Mouse (Mus musculus) heart, adult 11 months (tissue): ENCODE measurements around the gene Rab9.

Source experiments
- DNase-seq: peaks from one replicate; pipeline ENCODE4 v3.0.0; 2022

Rab9 gene

DNA sequence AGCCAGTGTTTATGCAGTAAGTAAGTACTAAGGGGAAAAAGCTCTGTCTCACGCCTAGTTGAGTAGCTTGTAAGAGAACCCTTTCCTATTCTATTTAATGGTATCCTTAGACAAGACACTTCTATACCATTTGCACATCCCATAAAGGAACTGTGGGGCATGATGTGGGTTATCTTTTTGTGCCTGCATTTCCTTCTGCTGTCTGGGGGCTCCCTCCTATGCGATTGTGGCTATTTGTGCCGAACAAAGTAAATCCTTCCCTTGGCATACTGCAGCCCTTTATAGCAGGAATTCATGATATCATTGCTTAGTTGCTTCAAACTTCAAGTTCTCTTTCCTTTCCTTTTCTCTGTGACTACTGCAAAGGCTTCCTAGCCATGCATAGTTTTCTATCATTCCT, 35.1 kb downstream of the Rab9 start:
- no peak for DNase-seq

DNA sequence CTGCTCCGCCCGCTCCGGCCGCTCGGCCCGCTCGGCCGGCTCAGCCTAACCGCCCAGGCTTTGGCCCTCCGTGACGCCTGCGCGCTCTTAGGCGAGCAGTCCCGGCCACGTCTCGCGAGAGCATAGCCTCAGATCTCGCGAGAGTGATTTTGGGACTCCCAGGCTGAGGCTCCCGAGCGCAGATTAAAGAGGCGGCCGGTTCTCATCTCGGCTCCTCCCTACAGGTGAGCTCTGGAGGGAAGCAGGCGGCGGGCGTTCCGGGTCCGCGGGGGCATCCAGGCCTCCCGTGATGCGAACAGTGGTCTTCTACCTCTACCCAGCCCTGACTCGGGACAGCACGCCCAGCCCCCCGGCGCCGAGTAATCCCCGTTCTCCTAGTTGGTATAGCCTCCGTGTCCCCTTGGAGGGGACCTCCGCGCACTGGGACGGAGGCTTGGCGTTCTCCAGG, 39.0 kb downstream of the Rab9 start, which contains the start of gene Ofd1:
Ofd1 (minus strand) TSS at position 89 of the 448 bp plus-strand sequence.
- peak; percentile 99 for DNase-seq

DNA sequence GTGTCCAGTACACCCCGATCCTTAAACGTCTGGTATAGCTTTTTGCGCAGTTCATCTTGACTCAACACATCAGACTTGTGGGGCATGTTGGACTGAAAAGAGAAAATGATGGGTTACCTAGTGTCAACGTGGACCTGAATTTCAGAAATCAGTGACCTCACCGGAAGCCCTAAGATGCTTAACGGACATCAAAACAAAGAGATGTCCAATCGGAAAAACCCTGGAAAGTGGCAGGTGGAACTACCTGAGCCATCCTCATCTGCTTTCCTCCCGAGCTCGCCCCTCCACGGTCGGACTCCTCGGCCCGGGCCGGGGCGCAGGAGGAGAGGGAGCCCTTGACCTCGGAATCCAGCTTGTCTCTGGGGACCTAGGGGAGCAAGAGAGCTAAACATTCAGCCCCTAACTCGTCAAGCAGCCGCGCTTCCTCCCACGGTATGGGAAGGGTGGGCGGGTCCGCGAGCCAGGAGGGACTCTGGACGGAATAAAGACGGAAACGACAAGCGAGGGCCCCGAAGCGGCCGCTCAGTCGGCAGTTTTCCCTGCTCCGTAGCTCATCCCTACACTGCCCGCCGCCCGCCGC, 39.5 kb downstream of the Rab9 start, which contains the start of gene Trappc2:
Trappc2 (plus strand) TSS at position 539 of the 580 bp plus-strand sequence.
- no peak for DNase-seq

DNA sequence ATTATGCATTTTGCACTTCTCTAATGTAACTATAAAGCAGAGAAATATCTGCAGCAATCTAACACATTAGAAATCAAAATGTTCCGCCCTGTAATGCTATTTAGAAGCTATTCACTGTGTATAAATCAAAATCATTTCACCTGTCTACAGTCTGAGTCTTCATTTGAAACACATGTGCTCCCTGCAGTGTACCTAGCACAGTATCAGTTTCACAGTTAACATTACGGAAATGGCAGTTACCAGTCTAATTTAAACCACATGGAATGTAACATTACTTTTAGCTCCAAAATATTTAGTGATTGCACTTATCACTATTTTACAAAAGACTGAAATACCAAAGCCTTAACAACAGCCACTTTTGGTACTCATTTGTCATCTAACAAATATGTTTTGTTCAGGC, 44.9 kb downstream of the Rab9 start:
- no peak for DNase-seq

DNA sequence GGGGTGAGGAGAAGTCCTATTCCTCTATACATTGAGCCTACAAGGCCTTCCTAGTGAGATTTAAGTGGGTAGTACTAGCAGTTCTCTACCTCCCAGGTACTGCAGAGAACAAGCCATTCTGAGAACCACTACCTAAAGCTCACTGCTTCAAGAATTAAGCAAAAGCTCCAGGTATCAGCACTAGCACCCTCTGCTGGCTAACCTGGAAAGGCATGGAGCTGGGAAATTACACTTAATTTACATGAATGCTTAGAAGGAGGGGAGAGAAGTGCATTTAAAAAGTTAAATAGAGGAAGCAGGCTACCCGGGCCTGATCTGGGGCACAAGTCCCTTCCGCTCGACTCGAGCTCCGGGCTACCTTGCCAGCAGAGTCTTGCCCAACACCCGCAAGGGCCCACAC, 63.5 kb downstream of the Rab9 start:
- no peak for DNase-seq

DNA sequence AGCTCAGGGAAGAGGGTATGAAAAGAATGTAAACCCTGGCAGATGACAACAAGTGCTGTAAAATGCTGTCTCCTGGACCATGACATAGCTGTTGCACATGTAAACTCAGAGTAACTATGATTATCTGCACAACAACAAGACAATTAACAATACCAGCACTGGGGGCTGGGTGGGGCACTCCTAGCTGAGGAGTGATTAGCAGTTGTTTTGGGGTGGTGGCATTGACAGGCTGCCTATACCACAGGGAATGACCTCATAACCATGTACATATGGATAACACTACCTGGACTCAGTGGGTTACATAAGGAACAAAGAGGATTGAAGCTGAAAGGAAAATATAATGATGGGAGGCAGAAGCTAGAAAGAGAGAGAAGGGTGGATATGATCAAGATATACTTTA, 71.8 kb downstream of the Rab9 start:
- no peak for DNase-seq
